8 mouse cellular contexts compared by ENCODE assay signal in the genomic region with DNA sequence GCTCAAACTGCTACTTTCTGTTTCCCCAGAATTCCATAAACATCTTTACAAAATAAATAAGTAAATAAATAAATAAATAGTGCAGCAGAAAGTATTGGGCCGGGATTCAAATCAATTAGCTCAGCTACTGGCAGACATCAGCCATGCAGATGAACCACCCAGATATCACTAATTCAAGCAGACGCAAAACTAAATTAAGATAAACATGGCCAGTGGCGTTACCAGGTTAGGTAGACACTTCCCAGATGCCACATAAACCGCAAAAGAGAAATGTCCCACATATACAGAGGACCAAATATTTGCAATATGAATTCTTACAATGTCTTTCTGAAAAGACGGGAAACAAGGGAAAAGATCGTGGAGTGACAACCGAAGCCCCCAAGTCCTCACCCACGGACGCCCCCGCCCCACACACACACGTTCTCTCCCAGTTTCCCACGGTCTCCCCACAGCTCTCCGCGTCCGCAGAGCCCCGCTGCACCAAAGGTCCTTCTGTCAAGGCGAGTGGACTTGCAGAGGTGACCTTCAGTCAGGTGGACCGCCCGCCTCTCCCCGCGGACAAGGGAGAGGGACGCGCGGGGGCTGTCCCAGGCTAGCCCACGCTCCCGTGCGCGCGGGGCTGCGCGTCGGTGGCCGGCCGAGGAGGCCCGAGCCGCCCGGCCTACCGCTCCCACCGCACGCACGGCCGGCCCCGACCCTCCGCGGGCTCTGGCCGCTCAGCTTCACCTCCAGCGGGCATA. TPM values are rescaled to one million over a fixed set of nuclear protein-coding genes. Genes with fewer than 3 reads are reported as not detected.
A peak's percentile ranks its signal among the peaks of the same experiment; 100 is the strongest.
DNase-seq lines count a peak whose midpoint lies in the region; ATAC-seq and TF ChIP-seq lines count a peak whose summit lies in the region.

No protein-coding gene starts in this region.

- DNase-seq in MN1 (ENCODE audit: low spot score) = peak; percentile 79
- DNase-seq in right cerebral cortex, postnatal 25 days = peak; percentile 41
- DNase-seq in layer of hippocampus, adult 9-11 months = no peak

- H3K4me2 ChIP-seq in heart, embryonic 11.5 days = peak overlapping the region; percentile 73
- peak overlapping the region; percentile 74 for H3K4me2 ChIP-seq in kidney, embryonic 14.5 days (replicated peaks; ENCODE audit: low read depth, low read length)
- peak overlapping the region; percentile 75 for H3K4me2 ChIP-seq in lung, embryonic 15.5 days

- no peak for TF ChIP-seq EP300 in ES-Bruce4 (IDR thresholded peaks at IDR 0.05; ENCODE audit: insufficient read depth, low read depth, low read length)

- TF ChIP-seq CTCF in ES-Bruce4 (IDR thresholded peaks at IDR 0.05; ENCODE audit: low read depth, low read length) = no peak

- H3K36me3 ChIP-seq in ES-Bruce4 (ENCODE audit: control insufficient read depth, insufficient read depth, low read length, poor library complexity, severe bottlenecking) = peaks cover 18% of the 10 kb centered on the region
- H3K36me3 ChIP-seq in heart, embryonic 11.5 days (ENCODE audit: control insufficient read depth, insufficient read depth, low read length) = peaks cover 12% of the 10 kb centered on the region
- peaks cover 31% of the 10 kb centered on the region for H3K36me3 ChIP-seq in kidney, embryonic 14.5 days (ENCODE audit: control insufficient read depth, insufficient read depth, low read length)
- H3K36me3 ChIP-seq in lung, embryonic 15.5 days = peaks cover 23% of the 10 kb centered on the region

- H3K9me3 ChIP-seq in ES-Bruce4 (replicated peaks; ENCODE audit: control insufficient read depth, insufficient read depth, low read length, poor library complexity, severe bottlenecking) = no peaks in the 10 kb centered on the region
- no peaks in the 10 kb centered on the region for H3K9me3 ChIP-seq in heart, embryonic 11.5 days (replicated peaks; ENCODE audit: control insufficient read depth, low read length)
- H3K9me3 ChIP-seq in kidney, embryonic 14.5 days (ENCODE audit: control insufficient read depth, low read length) = no peaks in the 10 kb centered on the region
- no peaks in the 10 kb centered on the region for H3K9me3 ChIP-seq in lung, embryonic 15.5 days

- peak; percentile 0; the same call in 1 of the 2 replicates for ATAC-seq in common myeloid progenitor, adult 5-6 weeks (replicated peaks; ENCODE audit: low read depth, poor library complexity, severe bottlenecking)
- peak; percentile 67 for ATAC-seq in heart, embryonic 11.5 days (replicated peaks; ENCODE audit: insufficient number of reproducible peaks, low FRiP score, low TSS enrichment)
- peak; percentile 32 for ATAC-seq in kidney, embryonic 14.5 days (ENCODE audit: low FRiP score, low TSS enrichment)
- ATAC-seq in lung, embryonic 15.5 days (ENCODE audit: borderline replicate concordance, extremely low read depth, low FRiP score, low TSS enrichment) = peak; percentile 37

- 1% methylated on average over 42 of the region's 47 CpGs for WGBS in heart, embryonic 11.5 days (ENCODE audit: insufficient replicate concordance)
- WGBS in kidney, embryonic 14.5 days = under 1% methylated on average over 47 of the region's 47 CpGs
- under 1% methylated on average over 47 of the region's 47 CpGs for WGBS in lung, embryonic 15.5 days

- no peaks in the 10 kb centered on the region; the same call in 1 of the 2 replicates for H3K27me3 ChIP-seq in ES-Bruce4 (ENCODE audit: control insufficient read depth, insufficient read depth, low read length, poor library complexity, severe bottlenecking)
- H3K27me3 ChIP-seq in heart, embryonic 11.5 days (ENCODE audit: control insufficient read depth, insufficient read depth, low read length) = no peaks in the 10 kb centered on the region
- no peaks in the 10 kb centered on the region for H3K27me3 ChIP-seq in kidney, embryonic 14.5 days (ENCODE audit: control insufficient read depth, insufficient read depth, low read length)
- H3K27me3 ChIP-seq in lung, embryonic 15.5 days = no peaks in the 10 kb centered on the region

- H3K9ac ChIP-seq in ES-Bruce4 (ENCODE audit: low read depth, poor library complexity, severe bottlenecking) = peak overlapping the region; percentile 96
- peak overlapping the region; percentile 96 for H3K9ac ChIP-seq in heart, embryonic 11.5 days (ENCODE audit: low read depth, low read length)
- peak overlapping the region; percentile 98 for H3K9ac ChIP-seq in kidney, embryonic 14.5 days (ENCODE audit: low read depth, low read length)
- peak overlapping the region; percentile 97 for H3K9ac ChIP-seq in lung, embryonic 15.5 days

- no peak for TF ChIP-seq POLR2A in ES-Bruce4 (IDR thresholded peaks at IDR 0.05; ENCODE audit: insufficient read depth, low read length)

- H3K4me1 ChIP-seq in ES-Bruce4 (ENCODE audit: control insufficient read depth, insufficient read depth, low read length) = peaks cover 3% of the 10 kb centered on the region
- H3K4me1 ChIP-seq in heart, embryonic 11.5 days (ENCODE audit: control insufficient read depth, insufficient read depth, low read length) = peaks cover 6% of the 10 kb centered on the region
- peaks cover 11% of the 10 kb centered on the region for H3K4me1 ChIP-seq in kidney, embryonic 14.5 days (ENCODE audit: control insufficient read depth, insufficient read depth, low read length)
- H3K4me1 ChIP-seq in lung, embryonic 15.5 days = peaks cover 11% of the 10 kb centered on the region; the same call in 1 of the 2 replicates

- no peak overlapping the region for H3K27ac ChIP-seq in ES-Bruce4 (ENCODE audit: insufficient read depth, low read length)
- H3K27ac ChIP-seq in heart, embryonic 11.5 days (ENCODE audit: low read depth, low read length) = peak overlapping the region; percentile 95
- peak overlapping the region; percentile 94 for H3K27ac ChIP-seq in kidney, embryonic 14.5 days (ENCODE audit: low read depth, low read length)
- H3K27ac ChIP-seq in lung, embryonic 15.5 days = peak overlapping the region; percentile 99

- H3K4me3 ChIP-seq in ES-Bruce4 (ENCODE audit: low read depth, low read length) = peak overlapping the region; percentile 79
- peak overlapping the region; percentile 94 for H3K4me3 ChIP-seq in heart, embryonic 11.5 days (ENCODE audit: low read depth, low read length)
- peak overlapping the region; percentile 99 for H3K4me3 ChIP-seq in kidney, embryonic 14.5 days (ENCODE audit: low read length)
- H3K4me3 ChIP-seq in lung, embryonic 15.5 days = peak overlapping the region; percentile 99

RNA-seq across cellular contexts. Expression of a gene that starts 1.1 kb away (rescaled TPM):
- 125 and 139 TPM in 2 replicates for polyA plus RNA-seq in ES-Bruce4 (2011; ENCODE audit: insufficient read depth, insufficient read length, low read depth, missing spikeins)
- total RNA-seq in common myeloid progenitor, adult 5-6 weeks (2017) = 85.7 and 91.9 TPM in 2 replicates
- 72.7 and 77.2 TPM in 2 replicates for polyA plus RNA-seq in heart, embryonic 11.5 days (2014; fragmentation: Nextera tagmentation; extraction: Ambion mirVana)
- 59.6 and 78.4 TPM in 2 replicates for polyA plus RNA-seq in kidney, embryonic 14.5 days (2014; fragmentation: Nextera tagmentation; extraction: Ambion mirVana)
- 59.4 and 62.5 TPM in 2 replicates for polyA plus RNA-seq in lung, embryonic 15.5 days (2015; fragmentation: Nextera tagmentation; extraction: Ambion mirVana)

RNA-seq across cellular contexts. Expression of a gene that starts 45.8 kb away (rescaled TPM):
- polyA plus RNA-seq in ES-Bruce4 (2011; ENCODE audit: insufficient read depth, insufficient read length, low read depth, missing spikeins) = 22.6 and 26.1 TPM in 2 replicates
- 14.0 and 22.7 TPM in 2 replicates for total RNA-seq in common myeloid progenitor, adult 5-6 weeks (2017)
- 32.4 and 39.8 TPM in 2 replicates for polyA plus RNA-seq in heart, embryonic 11.5 days (2014; fragmentation: Nextera tagmentation; extraction: Ambion mirVana)
- polyA plus RNA-seq in kidney, embryonic 14.5 days (2014; fragmentation: Nextera tagmentation; extraction: Ambion mirVana) = 10.9 and 18.0 TPM in 2 replicates
- polyA plus RNA-seq in lung, embryonic 15.5 days (2015; fragmentation: Nextera tagmentation; extraction: Ambion mirVana) = 10.6 and 11.9 TPM in 2 replicates

Comparison
In these comparisons a context has a peak if more than half of its experiments do, and no peak if none do; other contexts are left out.
1. ATAC-seq: peak in every context shown above with its lines; median percentile 67 in heart, embryonic 11.5 days; 37 in lung, embryonic 15.5 days; 32 in kidney, embryonic 14.5 days; 0 in common myeloid progenitor, adult 5-6 weeks.